Mouse (Mus musculus) spleen, embryonic (tissue): Measurements from ENCODE around the gene H2-Oa.
"Not testable (repeated sequence)": the region's sequence is repeated elsewhere in the genome, so short reads cannot be mapped to it uniquely, and the experiment has no call there.

Source experiments
- CTCF ChIA-PET: fragments of 350-600 bp; sonication (Branson Sonifier 250); formaldehyde crosslinking; loops from one replicate; lab custom pipeline; 2022; lab: Charles Lee

The H2-Oa gene

GRCm38 (mm10) chr17:34135297-34136224 is 43.4 kb downstream of the H2-Oa start:
- CTCF ChIA-PET = interaction anchor here (0.9 to 1.2 kb wide), 2 partner anchors 27 to 30 kb away, joined by 3 read pairs; no protein-coding TSS in a partner anchor

GRCm38 (mm10) chr17:34137601-34138000 is 45.5 kb downstream of the H2-Oa start:
- CTCF ChIA-PET = no interaction called here

GRCm38 (mm10) chr17:34138655-34139054 is 46.5 kb downstream of the H2-Oa start:
- CTCF ChIA-PET = no interaction called here

GRCm38 (mm10) chr17:34139416-34139815 is 47.3 kb downstream of the H2-Oa start:
- CTCF ChIA-PET = no interaction called here

- CTCF ChIA-PET = no interaction called here
Measured at GRCm38 (mm10) chr17:34140240-34140639, 48.1 kb downstream of the H2-Oa start.

GRCm38 (mm10) chr17:34141448-34141847 is 49.3 kb downstream of the H2-Oa start:
- CTCF ChIA-PET = interaction anchor here (0.5 to 1.1 kb wide), 3 partner anchors 10 to 66 kb away, joined by 3 to 6 read pairs (median 3); no protein-coding TSS in a partner anchor

DNA sequence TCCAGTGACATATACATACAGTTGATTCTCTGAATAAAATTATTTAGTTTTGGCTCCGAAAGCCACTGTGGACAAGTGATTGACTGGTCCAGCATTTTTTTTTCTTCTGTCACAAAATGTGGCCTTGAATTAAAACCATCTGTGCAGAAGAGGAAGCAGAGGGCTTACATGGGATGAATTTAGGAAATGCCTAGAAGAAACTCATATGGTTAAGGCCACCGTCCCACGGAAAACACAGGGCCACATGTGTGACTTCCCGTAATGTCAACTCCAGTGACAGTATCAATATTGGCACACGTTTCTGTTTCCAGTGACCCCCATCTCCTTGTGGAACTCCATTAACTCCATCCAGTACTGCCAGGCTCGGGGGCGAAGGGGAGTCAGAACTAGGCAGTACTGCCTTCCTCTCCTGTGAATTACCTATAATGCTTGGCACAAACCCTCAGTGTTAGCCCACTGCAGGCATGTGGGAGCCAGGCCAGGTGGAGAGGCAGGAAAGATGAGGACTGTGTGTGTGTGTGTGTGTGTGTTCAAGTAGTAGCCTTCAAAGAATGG is 50.4 kb downstream of the H2-Oa start:
- CTCF ChIA-PET = interaction anchor here (0.6 to 0.9 kb wide), 3 partner anchors 9 to 23 kb away, joined by 3 to 9 read pairs (median 3); no protein-coding TSS in a partner anchor

- CTCF ChIA-PET = interaction anchor here (0.6 to 0.9 kb wide), 2 partner anchors 22 to 46 kb away, joined by 3 to 5 read pairs; no protein-coding TSS in a partner anchor
Measured at GRCm38 (mm10) chr17:34143033-34143432, 50.9 kb downstream of the H2-Oa start, which contains the start of gene H2-DMb2. Gene H2-DMb2 (plus strand): TSS chr17:34143307.

- CTCF ChIA-PET = interaction anchor here (0.6 to 0.9 kb wide), 2 partner anchors 22 to 46 kb away, joined by 3 to 5 read pairs; no protein-coding TSS in a partner anchor
Measured at GRCm38 (mm10) chr17:34143461-34143860, 51.3 kb downstream of the H2-Oa start.

DNA sequence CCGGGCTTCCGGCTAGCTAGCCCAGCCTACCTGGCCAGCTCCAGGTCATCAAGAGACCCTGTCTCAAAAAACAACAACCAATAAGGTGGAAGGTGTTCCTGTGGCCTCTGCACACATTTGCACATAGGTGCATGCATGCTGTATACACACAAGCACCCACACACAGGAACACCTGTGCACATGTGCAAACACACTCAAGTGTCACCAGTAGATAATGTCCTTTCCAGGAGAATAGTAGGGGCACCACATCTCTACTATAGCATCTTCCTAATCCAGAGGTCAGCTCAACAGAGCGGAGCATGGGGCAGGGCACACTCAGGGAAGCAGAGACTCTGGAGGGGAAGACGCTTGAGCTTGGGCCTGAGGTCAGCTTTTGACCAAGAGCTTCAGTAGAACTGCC is 52.1 kb downstream of the H2-Oa start:
- CTCF ChIA-PET = not testable (repeated sequence)
